Mouse (Mus musculus): Measurements from ENCODE around the gene Slc25a33. TPM values are rescaled to one million over a fixed set of nuclear protein-coding genes. Genes with fewer than 3 reads are reported as not detected.
"Not testable (repeated sequence)": the region's sequence is repeated elsewhere in the genome, so short reads cannot be mapped to it uniquely, and the experiment has no call there.

Gene Slc25a33
- polyA plus RNA-seq, 1 experiment from 2014 or later: 8.4 TPM

GRCm38 (mm10) chr4:149773408-149774093, 526 bp downstream of the Slc25a33 start:
- Histone ChIP-seq H3K27me3 (replicated peaks; ENCODE audit: control insufficient read depth, insufficient read depth, low read length) (no peaks in the 10 kb centered on the region), H3K36me3 (ENCODE audit: control insufficient read depth, insufficient read depth) (no peaks in the 10 kb centered on the region), H3K4me3 (ENCODE audit: low read depth, low read length) (peak overlapping the region; percentile 60), H3K27ac (ENCODE audit: low read depth, low read length) (peak overlapping the region; percentile 51), H3K4me1 (replicated peaks; ENCODE audit: control insufficient read depth, insufficient read depth, low read length) (peaks cover 4% of the 10 kb centered on the region; the same call in 1 of the 2 replicates), H3K9me3 (ENCODE audit: control insufficient read depth) (no peaks in the 10 kb centered on the region), H3K4me2 (replicated peaks; ENCODE audit: low read depth) (peak overlapping the region; percentile 100), H3K9ac (ENCODE audit: low read depth, low read length) (peak overlapping the region; percentile 64)
- ATAC-seq: peak; percentile 39; the same call in 1 of the 2 replicates
- 0 out of 2 replicates have a peak, but pooled peaks have one; percentile 3 for TF ChIP-seq CTCF (IDR thresholded peaks at IDR 0.05; ENCODE audit: low read depth)
- 0% methylated on average over 65 of the region's 65 CpGs for WGBS

GRCm38 (mm10) chr4:149772394-149772793, 1.7 kb downstream of the Slc25a33 start:
- WGBS: 36% methylated on average over 2 of the region's 2 CpGs
- Histone ChIP-seq H3K4me2 (replicated peaks; ENCODE audit: low read depth) (no peak overlapping the region), H3K4me1 (replicated peaks; ENCODE audit: control insufficient read depth, insufficient read depth, low read length) (peaks cover 4% of the 10 kb centered on the region; the same call in 1 of the 2 replicates), H3K9ac (ENCODE audit: low read depth, low read length) (no peak overlapping the region), H3K27ac (ENCODE audit: low read depth, low read length) (no peak overlapping the region), H3K9me3 (ENCODE audit: control insufficient read depth) (no peaks in the 10 kb centered on the region), H3K4me3 (ENCODE audit: low read depth, low read length) (no peak overlapping the region), H3K36me3 (ENCODE audit: control insufficient read depth, insufficient read depth) (no peaks in the 10 kb centered on the region), H3K27me3 (replicated peaks; ENCODE audit: control insufficient read depth, insufficient read depth, low read length) (no peaks in the 10 kb centered on the region)
- peak; percentile 72 for TF ChIP-seq CTCF (IDR thresholded peaks at IDR 0.05; ENCODE audit: low read depth)
- ATAC-seq: no peak

- Histone ChIP-seq H3K4me1 (replicated peaks; ENCODE audit: control insufficient read depth, insufficient read depth, low read length) (no peaks in the 10 kb centered on the region), H3K4me3 (ENCODE audit: low read depth, low read length) (no peak overlapping the region), H3K4me2 (replicated peaks; ENCODE audit: low read depth) (no peak overlapping the region), H3K27me3 (replicated peaks; ENCODE audit: control insufficient read depth, insufficient read depth, low read length) (no peaks in the 10 kb centered on the region), H3K27ac (ENCODE audit: low read depth, low read length) (no peak overlapping the region), H3K9me3 (ENCODE audit: control insufficient read depth) (no peaks in the 10 kb centered on the region), H3K9ac (ENCODE audit: low read depth, low read length) (no peak overlapping the region), H3K36me3 (ENCODE audit: control insufficient read depth, insufficient read depth) (no peaks in the 10 kb centered on the region)
- 81% methylated on average over 5 of the region's 5 CpGs for WGBS
- ATAC-seq: no peak
- no peak for TF ChIP-seq CTCF (IDR thresholded peaks at IDR 0.05; ENCODE audit: low read depth)
Observed at GRCm38 (mm10) chr4:149765201-149765600, 8.9 kb downstream of the Slc25a33 start.

- Histone ChIP-seq H3K4me3 (ENCODE audit: low read depth, low read length) (no peak overlapping the region), H3K27me3 (replicated peaks; ENCODE audit: control insufficient read depth, insufficient read depth, low read length) (no peaks in the 10 kb centered on the region), H3K27ac (ENCODE audit: low read depth, low read length) (no peak overlapping the region), H3K36me3 (ENCODE audit: control insufficient read depth, insufficient read depth) (no peaks in the 10 kb centered on the region), H3K4me1 (replicated peaks; ENCODE audit: control insufficient read depth, insufficient read depth, low read length) (no peaks in the 10 kb centered on the region), H3K9me3 (ENCODE audit: control insufficient read depth) (no peaks in the 10 kb centered on the region), H3K4me2 (replicated peaks; ENCODE audit: low read depth) (no peak overlapping the region), H3K9ac (ENCODE audit: low read depth, low read length) (no peak overlapping the region)
- no peak for ATAC-seq
- TF ChIP-seq CTCF (IDR thresholded peaks at IDR 0.05; ENCODE audit: low read depth): no peak
- WGBS: 78% methylated on average over 2 of the region's 2 CpGs
Observed at GRCm38 (mm10) chr4:149763335-149763734, 10.7 kb downstream of the Slc25a33 start.

GRCm38 (mm10) chr4:149759517-149759916, 14.6 kb downstream of the Slc25a33 start:
- TF ChIP-seq CTCF (IDR thresholded peaks at IDR 0.05; ENCODE audit: low read depth): no peak
- Histone ChIP-seq H3K9me3 (ENCODE audit: control insufficient read depth) (no peaks in the 10 kb centered on the region), H3K9ac (ENCODE audit: low read depth, low read length) (no peak overlapping the region), H3K4me3 (ENCODE audit: low read depth, low read length) (no peak overlapping the region), H3K36me3 (ENCODE audit: control insufficient read depth, insufficient read depth) (no peaks in the 10 kb centered on the region), H3K4me2 (replicated peaks; ENCODE audit: low read depth) (no peak overlapping the region), H3K27ac (ENCODE audit: low read depth, low read length) (no peak overlapping the region), H3K4me1 (replicated peaks; ENCODE audit: control insufficient read depth, insufficient read depth, low read length) (no peaks in the 10 kb centered on the region), H3K27me3 (replicated peaks; ENCODE audit: control insufficient read depth, insufficient read depth, low read length) (no peaks in the 10 kb centered on the region)
- 63% methylated on average over 5 of the region's 5 CpGs for whole genome bisulfite sequencing
- ATAC-seq: no peak

- TF ChIP-seq CTCF (IDR thresholded peaks at IDR 0.05; ENCODE audit: low read depth): no peak
- Histone ChIP-seq H3K9me3 (ENCODE audit: control insufficient read depth) (no peaks in the 10 kb centered on the region), H3K36me3 (ENCODE audit: control insufficient read depth, insufficient read depth) (no peaks in the 10 kb centered on the region), H3K4me3 (ENCODE audit: low read depth, low read length) (no peak overlapping the region), H3K9ac (ENCODE audit: low read depth, low read length) (no peak overlapping the region), H3K4me2 (replicated peaks; ENCODE audit: low read depth) (no peak overlapping the region), H3K27ac (ENCODE audit: low read depth, low read length) (no peak overlapping the region), H3K4me1 (replicated peaks; ENCODE audit: control insufficient read depth, insufficient read depth, low read length) (no peaks in the 10 kb centered on the region), H3K27me3 (replicated peaks; ENCODE audit: control insufficient read depth, insufficient read depth, low read length) (no peaks in the 10 kb centered on the region)
- ATAC-seq: no peak
- WGBS: 68% methylated on average over 6 of the region's 6 CpGs
Observed at GRCm38 (mm10) chr4:149758423-149758822, 15.7 kb downstream of the Slc25a33 start.

- H3K4me3 ChIP-seq (ENCODE audit: low read depth, low read length); H3K27ac ChIP-seq (ENCODE audit: low read depth, low read length); H3K36me3 ChIP-seq (ENCODE audit: control insufficient read depth, insufficient read depth); H3K9me3 ChIP-seq (ENCODE audit: control insufficient read depth); ATAC-seq; H3K9ac ChIP-seq (ENCODE audit: low read depth, low read length); H3K4me2 ChIP-seq (replicated peaks; ENCODE audit: low read depth); H3K4me1 ChIP-seq (replicated peaks; ENCODE audit: control insufficient read depth, insufficient read depth, low read length); H3K27me3 ChIP-seq (replicated peaks; ENCODE audit: control insufficient read depth, insufficient read depth, low read length): not testable (repeated sequence)
- 86% methylated on average over 7 of the region's 7 CpGs for WGBS
Observed at GRCm38 (mm10) chr4:149756546-149756945, 17.5 kb downstream of the Slc25a33 start.
